Mouse (Mus musculus) cerebellum, adult 2 months (tissue): ENCODE results near the gene Rassf3.

Experiments used
- CTCF ChIP-seq: fragments of 200-500 bp; IDR thresholded peaks from 2 replicates; pipeline ENCODE4 v1.5.1; 2011; ENCODE audit warnings: low read depth, mild to moderate bottlenecking, control low read depth, low read length, moderate library complexity, borderline replicate concordance; ENCODE audit not compliant: insufficient read depth
- POLR2A ChIP-seq: fragments of 200-500 bp; IDR thresholded peaks from 2 replicates; pipeline ENCODE4 v1.6.1; 2011; ENCODE audit warnings: low read length, control low read depth, borderline replicate concordance; ENCODE audit not compliant: insufficient read depth

DNA sequence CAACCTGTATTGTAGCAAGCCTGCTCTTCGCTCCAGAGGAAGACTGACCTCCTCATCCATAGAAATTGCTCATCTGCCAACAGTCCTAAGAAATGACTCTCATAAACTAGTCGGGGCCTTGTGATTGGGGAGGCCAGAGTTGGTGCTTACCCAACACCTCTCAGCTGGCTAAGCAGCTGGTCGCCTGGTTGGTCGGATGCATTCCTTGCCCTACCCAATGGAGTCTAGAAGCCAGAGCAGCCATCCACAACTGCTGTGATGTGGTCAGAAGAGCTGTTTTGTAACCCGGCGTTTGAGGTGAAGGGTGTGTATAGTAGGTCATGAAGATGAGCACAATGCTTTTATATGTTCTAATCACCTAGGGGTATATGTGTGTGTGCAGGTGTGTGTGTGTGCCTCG is 77.5 kb downstream of the Rassf3 start:
- no peak for TF ChIP-seq CTCF
- no peak for TF ChIP-seq POLR2A
